Mouse (Mus musculus): Measurements from ENCODE around the gene Olfr492. TPM values are rescaled to one million over a fixed set of nuclear protein-coding genes. Genes with fewer than 3 reads are reported as not detected.

Gene Olfr492
- polyA plus RNA-seq (2015; fragmentation: Nextera tagmentation; extraction: Ambion mirVana): not detected in 2 replicates

DNA sequence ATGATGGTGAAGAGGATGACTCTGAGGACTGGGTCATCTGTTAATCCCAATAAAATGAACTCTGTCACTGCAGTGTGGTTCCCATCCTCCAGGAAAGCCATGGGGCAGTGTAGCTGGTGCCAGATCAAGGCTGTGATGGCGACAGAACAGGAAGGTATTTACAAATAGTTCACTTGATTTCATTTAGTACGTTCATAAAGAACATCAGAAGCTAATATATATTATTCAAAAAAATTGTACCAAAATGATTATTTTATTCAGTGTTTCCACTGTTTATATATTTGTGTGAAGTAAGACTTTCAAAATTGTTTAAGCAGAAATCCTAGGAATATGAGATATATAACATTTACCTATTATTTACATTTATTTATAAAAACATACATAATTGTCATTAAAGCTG, at the start of gene Olfr492:
Gene Olfr492, minus strand, starts transcription at position 101 of the 400 bp plus-strand sequence.
- H3K36me3 ChIP-seq (ENCODE audit: control insufficient read depth, insufficient read depth): no peaks in the 10 kb centered on the region
- H3K27me3 ChIP-seq (replicated peaks; ENCODE audit: control insufficient read depth, insufficient read depth, low read length): no peaks in the 10 kb centered on the region
- H3K27ac ChIP-seq (ENCODE audit: low read length): no peak within 1 kb of the TSS
- H3K4me1 ChIP-seq (replicated peaks; ENCODE audit: control insufficient read depth, insufficient read depth, low read length): no peaks in the 10 kb centered on the region
- WGBS: 92% methylated on average over 2 of the region's 2 CpGs
- H3K4me2 ChIP-seq (ENCODE audit: low read length): no peak within 1 kb of the TSS
- H3K4me3 ChIP-seq (replicated peaks; ENCODE audit: low read length): no peak within 1 kb of the TSS
- no peak for ATAC-seq
- H3K9me3 ChIP-seq (ENCODE audit: control insufficient read depth, low read length): no peaks in the 10 kb centered on the region
- H3K9ac ChIP-seq (replicated peaks; ENCODE audit: low read depth, low read length): no peak within 1 kb of the TSS

DNA sequence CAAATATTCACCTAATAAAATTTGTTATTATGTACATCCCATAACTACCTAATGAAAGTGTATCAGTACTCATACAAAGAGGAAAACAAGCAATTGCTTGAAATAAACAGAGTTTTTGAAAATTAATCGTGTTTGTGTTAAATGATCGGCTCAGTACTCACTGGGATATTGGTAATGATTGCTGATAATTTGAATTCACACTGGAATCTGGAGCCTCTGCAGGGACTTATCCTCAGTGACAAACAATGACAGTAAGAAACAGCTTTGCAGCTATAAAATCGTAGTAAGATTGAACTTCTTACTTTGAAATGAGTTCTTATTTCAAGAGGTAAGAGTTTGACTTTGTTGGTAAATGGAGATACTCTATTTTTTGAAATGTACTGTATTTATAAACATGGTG, 41.6 kb upstream of the Olfr492 start, which contains the start of gene Olfr494:
Gene Olfr494, plus strand, starts transcription at position 301 of the 400 bp plus-strand sequence.
- H3K4me3 ChIP-seq (replicated peaks; ENCODE audit: low read length): no peak within 1 kb of the TSS
- H3K36me3 ChIP-seq (ENCODE audit: control insufficient read depth, insufficient read depth): no peaks in the 10 kb centered on the region
- ATAC-seq: no peak
- H3K4me1 ChIP-seq (replicated peaks; ENCODE audit: control insufficient read depth, insufficient read depth, low read length): no peaks in the 10 kb centered on the region
- H3K27ac ChIP-seq (ENCODE audit: low read length): no peak within 1 kb of the TSS
- 85% methylated on average over 3 of the region's 3 CpGs for WGBS
- H3K4me2 ChIP-seq (ENCODE audit: low read length): no peak within 1 kb of the TSS
- H3K27me3 ChIP-seq (replicated peaks; ENCODE audit: control insufficient read depth, insufficient read depth, low read length): no peaks in the 10 kb centered on the region
- no peaks in the 10 kb centered on the region for H3K9me3 ChIP-seq (ENCODE audit: control insufficient read depth, low read length)
- H3K9ac ChIP-seq (replicated peaks; ENCODE audit: low read depth, low read length): no peak within 1 kb of the TSS

- WGBS: 63% methylated on average over 1 of the region's 1 CpGs
- Histone ChIP-seq H3K4me2 (ENCODE audit: low read length) (no peak within 1 kb of the TSS), H3K36me3 (ENCODE audit: control insufficient read depth, insufficient read depth) (no peaks in the 10 kb centered on the region), H3K4me1 (replicated peaks; ENCODE audit: control insufficient read depth, insufficient read depth, low read length) (no peaks in the 10 kb centered on the region), H3K9me3 (ENCODE audit: control insufficient read depth, low read length) (no peaks in the 10 kb centered on the region), H3K4me3 (replicated peaks; ENCODE audit: low read length) (no peak within 1 kb of the TSS), H3K27me3 (replicated peaks; ENCODE audit: control insufficient read depth, insufficient read depth, low read length) (no peaks in the 10 kb centered on the region), H3K9ac (replicated peaks; ENCODE audit: low read depth, low read length) (no peak within 1 kb of the TSS), H3K27ac (ENCODE audit: low read length) (no peak within 1 kb of the TSS)
- ATAC-seq: no peak
These were observed 23.4 kb upstream of the Olfr492 start, which contains the start of gene Olfr493 for GRCm38 (mm10) chr7:108346879-108347278. Gene Olfr493, minus strand, starts transcription at chr7:108346979.

DNA sequence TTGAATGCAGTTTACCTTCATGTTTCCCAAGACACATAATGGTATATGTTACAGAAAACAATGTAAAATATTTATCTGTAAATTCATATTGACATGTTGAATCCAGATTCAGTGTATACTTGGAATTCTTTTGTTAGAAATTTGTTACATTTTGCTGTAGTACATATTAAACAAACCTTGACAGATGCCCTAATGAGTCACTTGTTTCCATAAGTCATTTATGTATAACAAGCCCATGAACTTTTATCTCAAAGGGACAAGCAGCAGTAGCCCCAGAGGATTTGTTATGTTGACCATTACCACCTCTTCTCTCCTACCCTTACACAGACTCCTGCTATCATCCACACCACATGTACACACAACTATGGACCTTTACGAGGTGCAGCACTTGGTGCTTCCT, 10.3 kb downstream of the Olfr492 start, which contains the start of gene Olfr491:
Gene Olfr491, plus strand, starts transcription at position 301 of the 400 bp plus-strand sequence.
- H3K4me3 ChIP-seq (replicated peaks; ENCODE audit: low read length): no peak within 1 kb of the TSS
- no peak within 1 kb of the TSS for H3K27ac ChIP-seq (ENCODE audit: low read length)
- no peaks in the 10 kb centered on the region for H3K4me1 ChIP-seq (replicated peaks; ENCODE audit: control insufficient read depth, insufficient read depth, low read length)
- no peaks in the 10 kb centered on the region for H3K27me3 ChIP-seq (replicated peaks; ENCODE audit: control insufficient read depth, insufficient read depth, low read length)
- H3K9ac ChIP-seq (replicated peaks; ENCODE audit: low read depth, low read length): no peak within 1 kb of the TSS
- H3K36me3 ChIP-seq (ENCODE audit: control insufficient read depth, insufficient read depth): no peaks in the 10 kb centered on the region
- no peak within 1 kb of the TSS for H3K4me2 ChIP-seq (ENCODE audit: low read length)
- WGBS: 84% methylated on average over 1 of the region's 1 CpGs
- no peaks in the 10 kb centered on the region for H3K9me3 ChIP-seq (ENCODE audit: control insufficient read depth, low read length)
- ATAC-seq: no peak

DNA sequence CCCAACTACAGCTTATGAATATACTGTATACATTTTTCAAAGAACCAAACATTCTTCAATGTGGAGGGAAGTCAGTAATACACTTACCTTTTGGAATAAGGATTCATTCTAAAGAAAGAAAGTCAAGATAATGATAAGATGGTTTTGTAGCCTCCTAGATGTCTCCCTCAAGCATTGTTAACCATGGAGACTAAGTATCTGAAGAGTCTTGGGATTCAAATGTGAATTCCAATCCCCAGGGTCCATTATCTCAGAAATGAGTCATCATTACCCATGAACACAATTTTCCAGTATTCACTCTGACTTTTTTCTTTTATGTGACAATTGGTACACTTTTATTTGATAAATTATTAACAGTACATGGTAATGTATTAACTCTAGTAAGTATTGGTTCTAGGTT, 34.6 kb downstream of the Olfr492 start, which contains the start of gene Olfr490:
Gene Olfr490, minus strand, starts transcription at position 101 of the 400 bp plus-strand sequence.
- H3K27me3 ChIP-seq (replicated peaks; ENCODE audit: control insufficient read depth, insufficient read depth, low read length): no peaks in the 10 kb centered on the region
- H3K27ac ChIP-seq (ENCODE audit: low read length): no peak within 1 kb of the TSS
- H3K9ac ChIP-seq (replicated peaks; ENCODE audit: low read depth, low read length): no peak within 1 kb of the TSS
- no peaks in the 10 kb centered on the region for H3K9me3 ChIP-seq (ENCODE audit: control insufficient read depth, low read length)
- no peaks in the 10 kb centered on the region for H3K4me1 ChIP-seq (replicated peaks; ENCODE audit: control insufficient read depth, insufficient read depth, low read length)
- ATAC-seq: no peak
- no peak within 1 kb of the TSS for H3K4me2 ChIP-seq (ENCODE audit: low read length)
- H3K4me3 ChIP-seq (replicated peaks; ENCODE audit: low read length): no peak within 1 kb of the TSS
- no peaks in the 10 kb centered on the region for H3K36me3 ChIP-seq (ENCODE audit: control insufficient read depth, insufficient read depth)

Other genes with a start within 250 kb of the Olfr492 start
- gene Olfr481, start 243.8 kb downstream of the Olfr492 start, polyA plus RNA-seq (2015; fragmentation: Nextera tagmentation; extraction: Ambion mirVana): not detected in 2 replicates
- not detected in 2 replicates for gene Olfr482, start 226.1 kb downstream of the Olfr492 start, polyA plus RNA-seq (2015; fragmentation: Nextera tagmentation; extraction: Ambion mirVana)
- not detected in 2 replicates for gene Olfr483, start 222.8 kb downstream of the Olfr492 start, polyA plus RNA-seq (2015; fragmentation: Nextera tagmentation; extraction: Ambion mirVana)
- not detected in 2 replicates for gene Olfr484, start 196.2 kb downstream of the Olfr492 start, polyA plus RNA-seq (2015; fragmentation: Nextera tagmentation; extraction: Ambion mirVana)
- gene Olfr485, start 163.8 kb downstream of the Olfr492 start, polyA plus RNA-seq (2015; fragmentation: Nextera tagmentation; extraction: Ambion mirVana): not detected in 2 replicates
- not detected in 2 replicates for gene Olfr486, start 150.9 kb downstream of the Olfr492 start, polyA plus RNA-seq (2015; fragmentation: Nextera tagmentation; extraction: Ambion mirVana)
- not detected in 2 replicates for gene Olfr487, start 109.0 kb downstream of the Olfr492 start, polyA plus RNA-seq (2015; fragmentation: Nextera tagmentation; extraction: Ambion mirVana)
- gene Olfr488, start 65.3 kb downstream of the Olfr492 start, polyA plus RNA-seq (2015; fragmentation: Nextera tagmentation; extraction: Ambion mirVana): not detected in 2 replicates
- not detected in 2 replicates for gene Olfr490, start 34.7 kb downstream of the Olfr492 start, polyA plus RNA-seq (2015; fragmentation: Nextera tagmentation; extraction: Ambion mirVana)
- not detected in 2 replicates for gene Olfr491, start 10.2 kb downstream of the Olfr492 start, polyA plus RNA-seq (2015; fragmentation: Nextera tagmentation; extraction: Ambion mirVana)
- not detected in 2 replicates for gene Olfr493, start 23.3 kb upstream of the Olfr492 start, polyA plus RNA-seq (2015; fragmentation: Nextera tagmentation; extraction: Ambion mirVana)
- not detected in 2 replicates for gene Olfr494, start 41.7 kb upstream of the Olfr492 start, polyA plus RNA-seq (2015; fragmentation: Nextera tagmentation; extraction: Ambion mirVana)
- not detected in 2 replicates for gene Olfr495, start 69.5 kb upstream of the Olfr492 start, polyA plus RNA-seq (2015; fragmentation: Nextera tagmentation; extraction: Ambion mirVana)
- gene Olfr497, start 96.7 kb upstream of the Olfr492 start, polyA plus RNA-seq (2015; fragmentation: Nextera tagmentation; extraction: Ambion mirVana): not detected in 2 replicates
- not detected in 2 replicates for gene Olfr498, start 141.7 kb upstream of the Olfr492 start, polyA plus RNA-seq (2015; fragmentation: Nextera tagmentation; extraction: Ambion mirVana)
- gene Olfr502, start 201.4 kb upstream of the Olfr492 start, polyA plus RNA-seq (2015; fragmentation: Nextera tagmentation; extraction: Ambion mirVana): not detected in 2 replicates
- not detected in 2 replicates for gene Olfr503, start 220.9 kb upstream of the Olfr492 start, polyA plus RNA-seq (2015; fragmentation: Nextera tagmentation; extraction: Ambion mirVana)
- gene Olfr504, start 242.1 kb upstream of the Olfr492 start, polyA plus RNA-seq (2015; fragmentation: Nextera tagmentation; extraction: Ambion mirVana): not detected in 2 replicates

All from forebrain, embryonic 16.5 days (tissue).